Mouse (Mus musculus) heart, embryonic 15.5 days (tissue): ENCODE data around the gene Arih2. TPM values are rescaled to one million over a fixed set of nuclear protein-coding genes. Genes with fewer than 3 reads are reported as not detected.
A peak's percentile ranks its signal among the peaks of the same experiment; 100 is the strongest.

Source experiments
- ATAC-seq: fragments of 200-750 bp; cut with Nextera tagmentation; replicated peaks from 2 replicates; pipeline ENCODE4 v1.8.0; 2017; ENCODE audit warnings: low read depth, moderate TSS enrichment; ENCODE audit not compliant: insufficient number of reproducible peaks, insufficient read depth, low FRiP score
- H3K27ac ChIP-seq: fragments of 300-500 bp; sonication (generic); 2 replicates; pipeline ENCODE4 v1.5.1; 2015; ENCODE audit warnings: mild to moderate bottlenecking, inconsistent platforms
- H3K27me3 ChIP-seq: fragments of 300-500 bp; sonication (generic); 2 replicates; pipeline ENCODE4 v1.6.1; 2015; ENCODE audit warnings: inconsistent platforms
- H3K36me3 ChIP-seq: fragments of 300-500 bp; sonication (generic); 2 replicates; pipeline ENCODE4 v1.6.1; 2015; ENCODE audit warnings: mild to moderate bottlenecking, inconsistent platforms
- H3K4me1 ChIP-seq: fragments of 300-500 bp; sonication (generic); replicated peaks from 2 replicates; pipeline ENCODE4 v1.6.1; 2015; ENCODE audit warnings: inconsistent platforms
- H3K4me2 ChIP-seq: fragments of 300-500 bp; sonication (generic); 2 replicates; pipeline ENCODE4 v1.6.1; 2015; ENCODE audit warnings: inconsistent platforms, mild to moderate bottlenecking, moderate library complexity
- H3K4me3 ChIP-seq: fragments of 300-500 bp; sonication (generic); 2 replicates; pipeline ENCODE4 v1.5.1; 2015; ENCODE audit warnings: mild to moderate bottlenecking, inconsistent platforms
- H3K9ac ChIP-seq: fragments of 300-500 bp; sonication (generic); 2 replicates; pipeline ENCODE4 v1.6.1; 2015; ENCODE audit warnings: mild to moderate bottlenecking, inconsistent platforms
- H3K9me3 ChIP-seq: fragments of 300-500 bp; sonication (generic); replicated peaks from 2 replicates; pipeline ENCODE4 v1.6.1; 2016; ENCODE audit warnings: inconsistent platforms
- WGBS: fragments of 180-500 bp; shearing (Covaris S2); methylation state at CpG from one replicate; pipeline ENCODE4 v1.1.7; 2015; ENCODE audit warnings: mixed read lengths; 5-methylcytosine and 5-hydroxymethylcytosine counted together
- polyA plus RNA-seq: library from polyadenylated mRNA; unstranded; fragments of >200 nt; fragmentation: Nextera tagmentation; extraction: Ambion mirVana; gene quantifications from 2 replicates; pipeline ENCODE4 v1.2.1, GENCODE M21; 2015

Arih2 gene
- 38.3 and 47.1 TPM in 2 replicates for polyA plus RNA-seq

DNA sequence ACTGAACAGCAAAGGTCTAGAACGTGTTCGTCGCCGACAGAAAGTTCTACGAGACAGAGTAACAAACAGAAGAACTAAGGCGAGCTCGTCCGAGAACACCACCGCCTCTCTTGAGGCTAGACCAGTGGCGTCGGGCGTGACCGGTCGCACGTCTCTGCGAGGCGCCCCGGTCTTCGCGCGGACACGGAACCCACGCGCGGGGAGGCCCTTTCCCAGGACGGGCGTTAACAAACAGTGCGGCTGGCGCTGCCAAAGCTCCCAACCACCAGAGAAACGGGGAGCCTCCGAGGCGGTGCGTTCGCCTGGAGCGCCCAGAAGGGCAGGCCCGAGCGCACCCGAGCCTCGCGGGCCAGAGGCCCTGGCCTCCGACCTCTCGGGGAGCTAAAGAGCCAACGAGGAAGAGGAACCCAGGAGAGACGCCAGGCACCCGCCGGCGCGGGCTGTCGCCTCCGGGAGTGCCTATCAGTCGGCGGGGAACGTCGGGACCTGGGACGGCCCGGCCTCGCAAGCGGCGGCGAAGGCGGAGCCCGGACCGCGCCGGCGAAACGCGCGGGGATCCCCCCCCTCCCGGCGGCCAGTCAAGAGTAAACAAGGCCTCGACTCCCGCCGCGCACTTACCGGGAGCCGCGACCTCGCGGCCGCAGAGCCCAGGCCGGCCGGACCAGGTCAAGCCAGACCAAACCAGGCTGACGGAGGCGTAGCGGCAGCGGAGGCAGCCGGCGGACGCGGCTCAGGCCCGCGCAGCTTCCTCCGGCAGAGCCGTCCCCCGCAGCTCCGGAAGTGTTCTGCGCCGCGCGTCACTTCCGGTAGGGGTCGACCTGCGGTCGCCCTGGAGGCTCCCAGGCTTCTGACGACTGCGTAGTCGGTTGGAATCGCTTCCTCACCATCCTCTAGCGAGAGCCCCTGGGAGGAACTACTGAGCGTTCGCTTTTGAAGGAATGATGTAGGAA, at the start of gene Arih2:
Gene Arih2, minus strand, starts transcription at position 776 of the 950 bp plus-strand sequence.
- H3K9me3 ChIP-seq = no peaks in the 10 kb centered on the region

DNA sequence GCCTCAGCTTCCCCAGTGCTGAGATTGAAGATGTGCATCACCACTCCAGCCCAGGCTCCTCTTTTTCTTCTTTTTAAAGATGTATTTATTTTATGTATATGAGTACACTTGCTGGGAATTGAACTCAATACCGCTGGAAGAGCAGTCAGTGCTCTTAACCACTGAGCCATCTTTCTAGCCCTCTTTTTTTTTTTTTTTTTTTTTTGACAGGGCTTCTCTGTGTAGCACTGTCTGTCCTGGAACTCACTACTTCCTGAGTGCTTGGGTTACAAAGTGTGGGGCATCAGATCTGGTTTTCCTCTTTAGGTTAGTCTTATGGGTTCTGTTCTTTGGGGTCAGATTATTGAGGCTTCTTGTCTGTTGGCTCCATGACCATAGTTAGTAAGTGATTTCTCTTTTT, 45.3 kb upstream of the Arih2 start:
- Histone ChIP-seq H3K9me3 (no peaks in the 10 kb centered on the region), H3K4me3 (no peak overlapping the region), H3K4me2 (no peak overlapping the region), H3K9ac (no peak overlapping the region), H3K27ac (no peak overlapping the region), H3K4me1 (peaks cover 17% of the 10 kb centered on the region), H3K27me3 (no peaks in the 10 kb centered on the region), H3K36me3 (no peaks in the 10 kb centered on the region)
- ATAC-seq = no peak
- WGBS = 83% methylated on average over 1 of the region's 1 CpGs

More for the DNA sequence above, at the start of gene Arih2:
- Histone ChIP-seq H3K4me3 (peak within 1 kb of the TSS; percentile 94), H3K36me3 (no peaks in the 10 kb centered on the region), H3K27me3 (no peaks in the 10 kb centered on the region), H3K4me2 (peak within 1 kb of the TSS; percentile 73), H3K9ac (peak within 1 kb of the TSS; percentile 92), H3K4me1 (peaks cover 19% of the 10 kb centered on the region), H3K27ac (peak within 1 kb of the TSS; percentile 96)
- ATAC-seq = peak; percentile 96
- under 1% methylated on average over 109 of the region's 112 CpGs for WGBS

DNA sequence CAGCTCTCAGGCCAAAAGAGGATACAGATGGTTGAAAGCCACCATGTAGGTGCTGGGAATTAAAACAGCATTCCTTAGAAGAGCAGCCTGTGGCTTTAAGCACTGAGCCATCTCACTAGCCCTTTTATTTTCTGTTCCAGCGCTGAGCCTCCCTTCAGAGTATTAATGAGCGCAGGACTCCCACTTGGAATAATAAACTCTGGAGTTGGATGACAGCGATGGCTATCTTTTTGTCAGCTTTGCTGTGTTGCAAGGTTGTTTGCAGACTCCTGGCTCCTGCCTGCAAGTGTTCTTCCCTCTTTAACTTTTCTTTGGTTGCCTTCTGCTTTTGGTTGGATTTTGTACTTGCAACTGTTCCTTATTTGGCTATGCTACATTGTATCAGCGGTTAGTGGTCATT, 44.8 kb upstream of the Arih2 start:
- no peak overlapping the region for H3K27ac ChIP-seq
- H3K36me3 ChIP-seq = no peaks in the 10 kb centered on the region
- H3K27me3 ChIP-seq = no peaks in the 10 kb centered on the region
- WGBS = 82% methylated on average over 4 of the region's 4 CpGs
- ATAC-seq = no peak
- H3K4me1 ChIP-seq = peaks cover 17% of the 10 kb centered on the region
- H3K9me3 ChIP-seq = no peaks in the 10 kb centered on the region
- H3K9ac ChIP-seq = no peak overlapping the region
- H3K4me3 ChIP-seq = no peak overlapping the region
- peak overlapping the region; percentile 16; the same call in 1 of the 2 replicates for H3K4me2 ChIP-seq

DNA sequence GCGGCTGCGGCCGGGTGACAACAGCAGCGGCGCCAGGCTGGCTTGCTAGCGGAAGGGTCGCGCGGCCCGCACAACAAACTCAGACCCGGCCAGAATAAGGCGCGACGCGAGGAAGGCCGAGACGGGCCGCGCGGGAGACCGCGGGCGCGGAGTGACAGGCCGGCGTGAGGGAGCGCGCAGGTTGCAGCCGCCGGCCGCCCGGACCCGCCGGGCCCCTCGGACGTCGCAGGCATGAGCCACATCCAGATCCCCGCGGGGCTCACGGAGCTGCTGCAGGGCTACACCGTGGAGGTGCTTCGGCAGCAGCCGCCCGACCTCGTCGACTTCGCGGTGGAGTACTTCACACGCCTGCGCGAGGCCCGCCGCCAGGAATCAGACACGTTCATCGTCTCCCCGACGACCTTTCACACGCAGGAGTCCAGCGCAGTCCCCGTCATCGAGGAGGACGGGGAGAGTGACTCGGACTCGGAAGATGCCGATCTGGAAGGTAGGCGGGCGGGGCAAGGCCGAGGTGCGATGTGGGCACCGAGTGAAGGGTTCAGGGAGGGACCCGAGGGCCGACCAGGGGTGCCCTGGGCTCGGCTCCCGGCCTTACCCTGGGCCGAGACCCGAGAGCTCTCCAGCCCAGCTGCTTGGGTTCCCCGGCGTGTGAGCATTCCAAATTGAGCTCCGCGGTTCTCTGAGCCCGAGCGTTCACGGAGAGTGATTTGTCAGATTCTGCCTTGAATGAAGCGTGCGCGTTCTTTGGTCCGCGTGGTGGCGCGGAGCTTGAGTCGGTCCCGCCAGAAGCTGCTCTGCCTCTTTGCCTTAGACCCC, 43.2 kb upstream of the Arih2 start:
- WGBS = under 1% methylated on average over 90 of the region's 92 CpGs
- peak overlapping the region; percentile 69 for H3K27ac ChIP-seq
- peak overlapping the region; percentile 92 for H3K4me2 ChIP-seq
- H3K36me3 ChIP-seq = no peaks in the 10 kb centered on the region
- no peaks in the 10 kb centered on the region for H3K27me3 ChIP-seq
- ATAC-seq = peak; percentile 73
- peaks cover 17% of the 10 kb centered on the region for H3K4me1 ChIP-seq
- H3K4me3 ChIP-seq = peak overlapping the region; percentile 68
- H3K9me3 ChIP-seq = no peaks in the 10 kb centered on the region
- peak overlapping the region; percentile 81 for H3K9ac ChIP-seq

DNA sequence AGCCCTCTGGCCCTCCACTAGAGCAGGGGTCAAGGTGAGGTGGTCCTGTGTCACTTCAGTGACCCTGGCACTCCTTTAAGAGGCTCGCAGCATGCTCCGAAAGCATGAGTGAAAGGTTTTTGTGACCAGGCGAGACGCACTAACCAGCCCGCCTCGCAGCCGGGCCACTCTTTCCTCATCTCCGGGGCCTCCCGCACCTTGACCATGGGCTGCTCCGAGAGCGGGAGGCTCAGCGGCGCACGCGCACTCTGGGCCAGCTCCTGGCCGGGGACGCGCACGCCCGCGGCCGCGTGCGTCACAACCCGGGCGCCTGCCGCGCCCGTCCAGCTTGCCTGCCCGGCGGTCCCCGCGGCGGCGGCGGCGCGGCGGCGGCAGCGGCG, 42.6 kb upstream of the Arih2 start:
- H3K36me3 ChIP-seq = no peaks in the 10 kb centered on the region
- no peaks in the 10 kb centered on the region for H3K27me3 ChIP-seq
- no peaks in the 10 kb centered on the region for H3K9me3 ChIP-seq
- H3K4me3 ChIP-seq = peak overlapping the region; percentile 68
- peak overlapping the region; percentile 81 for H3K9ac ChIP-seq
- H3K27ac ChIP-seq = peak overlapping the region; percentile 69
- WGBS = under 1% methylated on average over 39 of the region's 42 CpGs
- peak; percentile 90 for ATAC-seq
- H3K4me2 ChIP-seq = peak overlapping the region; percentile 92
- peaks cover 17% of the 10 kb centered on the region for H3K4me1 ChIP-seq

DNA sequence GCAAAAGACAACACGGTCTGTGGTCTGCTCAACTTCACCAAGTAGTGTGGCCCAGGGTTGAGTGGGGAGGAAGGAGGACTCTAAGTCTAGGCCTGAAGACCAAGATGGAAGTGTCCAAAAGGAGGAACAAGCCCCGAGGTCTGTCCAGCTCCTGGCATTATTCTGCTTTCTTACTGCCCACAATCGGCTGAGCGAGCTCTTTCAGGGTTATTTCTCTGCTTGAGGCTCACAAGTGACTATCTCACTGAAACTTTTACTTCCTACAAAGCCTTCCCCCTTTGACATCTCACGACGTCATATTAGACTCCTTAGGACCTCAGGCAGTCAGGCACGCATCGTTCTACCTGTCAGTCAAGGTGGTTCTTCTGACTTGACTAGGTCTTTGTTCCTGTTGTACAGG, 42.2 kb upstream of the Arih2 start:
- H3K27ac ChIP-seq = no peak overlapping the region; the same call in 1 of the 2 replicates
- WGBS = 62% methylated on average over 8 of the region's 8 CpGs
- ATAC-seq = no peak; the same call in 1 of the 2 replicates

DNA sequence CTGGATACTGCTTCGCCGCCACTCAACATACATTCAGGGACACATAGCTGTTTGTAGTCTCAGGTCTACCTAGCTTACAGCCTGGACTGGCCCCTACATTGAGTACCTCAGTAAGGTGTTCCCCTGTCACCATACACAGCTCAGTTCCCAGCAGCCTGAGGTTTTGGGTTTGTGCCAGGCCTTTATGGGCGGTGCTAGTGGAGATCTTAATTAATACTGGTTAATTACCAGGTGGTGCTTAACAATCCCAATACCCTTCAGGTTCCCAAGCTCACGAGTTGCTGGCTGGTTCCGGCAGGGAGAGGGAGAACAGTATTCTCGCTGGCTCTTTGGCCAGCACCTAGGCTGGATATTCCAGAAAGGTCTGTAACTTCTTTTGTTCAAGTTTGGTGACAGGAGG, 41.7 kb upstream of the Arih2 start:
- peaks cover 17% of the 10 kb centered on the region for H3K4me1 ChIP-seq
- H3K9ac ChIP-seq = no peak overlapping the region
- H3K9me3 ChIP-seq = no peaks in the 10 kb centered on the region
- H3K4me2 ChIP-seq = no peak overlapping the region
- no peak overlapping the region for H3K27ac ChIP-seq
- no peaks in the 10 kb centered on the region for H3K36me3 ChIP-seq
- H3K4me3 ChIP-seq = no peak overlapping the region
- WGBS = 84% methylated on average over 6 of the region's 6 CpGs
- no peaks in the 10 kb centered on the region for H3K27me3 ChIP-seq
- no peak for ATAC-seq

More for the DNA sequence above, 42.2 kb upstream of the Arih2 start:
- Histone ChIP-seq H3K27me3 (no peaks in the 10 kb centered on the region), H3K9ac (peak overlapping the region; percentile 81; the same call in 1 of the 2 replicates), H3K9me3 (no peaks in the 10 kb centered on the region), H3K4me3 (peak overlapping the region; percentile 68), H3K4me1 (peaks cover 17% of the 10 kb centered on the region), H3K36me3 (no peaks in the 10 kb centered on the region), H3K4me2 (peak overlapping the region; percentile 92)

DNA sequence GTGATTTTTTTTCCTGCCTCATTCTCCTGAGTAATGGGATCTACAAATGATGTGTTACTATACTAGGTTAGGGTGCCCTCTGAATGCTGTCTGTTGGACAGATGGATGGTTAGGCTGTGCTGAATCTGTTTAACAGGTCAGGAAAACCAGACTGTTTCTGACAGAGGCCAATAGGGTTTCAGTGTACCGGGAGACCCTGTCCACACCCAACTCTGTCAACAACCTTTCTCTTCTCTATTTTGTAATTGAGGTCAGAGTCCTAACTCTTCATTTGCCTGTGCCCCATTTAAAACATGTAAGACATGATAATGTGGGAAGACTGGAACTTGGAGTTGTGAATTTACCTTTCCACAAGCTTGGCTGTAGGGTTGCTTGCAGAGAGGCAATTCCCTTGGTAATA, 40.8 kb upstream of the Arih2 start:
- no peak for ATAC-seq
- Histone ChIP-seq H3K4me3 (no peak overlapping the region), H3K36me3 (0 out of 2 replicates have a peak, but pooled peaks cover 4% of the 10 kb centered on the region), H3K4me2 (no peak overlapping the region), H3K9me3 (no peaks in the 10 kb centered on the region), H3K27ac (no peak overlapping the region), H3K27me3 (no peaks in the 10 kb centered on the region), H3K4me1 (peaks cover 17% of the 10 kb centered on the region), H3K9ac (no peak overlapping the region)
- 88% methylated on average over 1 of the region's 1 CpGs for WGBS

DNA sequence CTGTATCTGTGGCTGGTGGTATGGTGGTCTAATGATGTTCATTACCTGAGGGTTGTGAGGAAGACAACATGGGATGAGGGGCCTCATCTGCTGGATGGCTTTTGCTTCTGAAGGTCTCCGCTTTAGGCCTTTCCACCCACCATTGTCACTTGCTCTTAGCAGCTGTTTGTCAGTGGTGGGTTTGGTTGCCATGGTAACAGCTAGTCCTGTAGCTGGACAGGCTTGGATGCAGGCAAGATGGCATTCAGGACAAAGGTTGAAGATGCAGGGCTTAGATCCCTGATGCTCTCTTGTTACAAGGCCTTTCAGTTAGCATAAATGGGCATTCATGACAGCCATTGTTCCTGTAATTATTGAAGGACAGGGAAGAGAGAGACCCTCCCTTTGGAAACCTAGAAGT, 39.9 kb upstream of the Arih2 start, which contains the start of gene Prkar2a:
Gene Prkar2a, plus strand, starts transcription at position 209 of the 400 bp plus-strand sequence.
- ATAC-seq = no peak
- H3K27me3 ChIP-seq = no peaks in the 10 kb centered on the region
- WGBS = 89% methylated on average over 1 of the region's 1 CpGs
- peaks cover 14% of the 10 kb centered on the region for H3K4me1 ChIP-seq
- H3K27ac ChIP-seq = no peak within 1 kb of the TSS
- H3K9ac ChIP-seq = no peak within 1 kb of the TSS
- no peak within 1 kb of the TSS for H3K4me3 ChIP-seq
- no peak within 1 kb of the TSS for H3K4me2 ChIP-seq
- no peaks in the 10 kb centered on the region for H3K9me3 ChIP-seq
- 0 out of 2 replicates have a peak, but pooled peaks cover 8% of the 10 kb centered on the region for H3K36me3 ChIP-seq

DNA sequence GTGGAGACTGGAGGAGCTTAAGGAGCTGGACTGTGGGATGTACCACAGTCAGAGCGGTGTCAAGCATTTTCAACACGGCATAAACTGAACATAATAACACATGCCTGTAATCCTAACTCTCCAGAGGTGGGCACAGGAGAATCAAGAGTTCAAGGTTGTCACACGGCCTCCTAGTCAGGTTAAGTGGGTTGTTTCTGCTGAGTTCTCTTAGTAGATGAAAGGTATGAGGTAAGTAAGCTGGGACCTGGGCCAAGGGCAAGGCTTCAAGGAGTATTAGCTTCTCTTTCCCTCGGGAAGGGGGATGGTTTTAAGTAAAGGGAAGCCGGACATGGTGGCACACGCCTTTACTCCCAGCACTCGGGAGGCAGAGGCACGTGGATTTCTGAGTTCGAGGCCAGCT, 39.3 kb upstream of the Arih2 start:
- H3K4me3 ChIP-seq = no peak overlapping the region
- no peak overlapping the region for H3K27ac ChIP-seq
- no peak for ATAC-seq
- no peaks in the 10 kb centered on the region for H3K27me3 ChIP-seq
- no peaks in the 10 kb centered on the region for H3K9me3 ChIP-seq
- peaks cover 10% of the 10 kb centered on the region for H3K4me1 ChIP-seq
- H3K4me2 ChIP-seq = no peak overlapping the region
- WGBS = 58% methylated on average over 9 of the region's 9 CpGs
- 0 out of 2 replicates have a peak, but pooled peaks cover 14% of the 10 kb centered on the region for H3K36me3 ChIP-seq
- no peak overlapping the region for H3K9ac ChIP-seq

DNA sequence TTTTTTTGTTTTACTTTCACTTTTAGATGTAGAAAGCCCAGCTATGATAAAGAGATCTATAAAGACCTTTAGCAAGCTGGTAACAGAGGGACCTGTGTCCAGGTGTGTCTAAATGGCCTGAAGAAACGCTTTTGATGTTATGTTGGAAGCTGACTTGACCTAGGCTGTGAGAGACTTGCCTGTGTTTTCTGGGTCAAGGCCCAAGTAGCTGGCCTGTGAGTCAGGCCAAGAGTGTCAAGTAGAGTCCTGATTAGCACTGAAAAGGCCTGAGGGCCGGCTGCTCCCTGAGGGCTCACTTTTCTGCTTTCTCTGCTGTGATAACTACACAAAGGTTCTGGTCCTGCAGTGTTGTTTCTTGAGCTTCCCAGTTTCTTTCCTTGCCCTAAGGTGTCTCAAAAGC, 38.5 kb upstream of the Arih2 start:
- WGBS = 60% methylated on average over 2 of the region's 2 CpGs
- H3K4me2 ChIP-seq = no peak overlapping the region
- H3K9me3 ChIP-seq = no peaks in the 10 kb centered on the region
- no peak overlapping the region for H3K9ac ChIP-seq
- H3K27me3 ChIP-seq = no peaks in the 10 kb centered on the region
- H3K27ac ChIP-seq = no peak overlapping the region
- peaks cover 20% of the 10 kb centered on the region; the same call in 1 of the 2 replicates for H3K36me3 ChIP-seq
- peaks cover 5% of the 10 kb centered on the region for H3K4me1 ChIP-seq
- ATAC-seq = no peak
- H3K4me3 ChIP-seq = no peak overlapping the region
